ENCODE assay signal across 27 mouse cellular contexts in the genomic region with DNA sequence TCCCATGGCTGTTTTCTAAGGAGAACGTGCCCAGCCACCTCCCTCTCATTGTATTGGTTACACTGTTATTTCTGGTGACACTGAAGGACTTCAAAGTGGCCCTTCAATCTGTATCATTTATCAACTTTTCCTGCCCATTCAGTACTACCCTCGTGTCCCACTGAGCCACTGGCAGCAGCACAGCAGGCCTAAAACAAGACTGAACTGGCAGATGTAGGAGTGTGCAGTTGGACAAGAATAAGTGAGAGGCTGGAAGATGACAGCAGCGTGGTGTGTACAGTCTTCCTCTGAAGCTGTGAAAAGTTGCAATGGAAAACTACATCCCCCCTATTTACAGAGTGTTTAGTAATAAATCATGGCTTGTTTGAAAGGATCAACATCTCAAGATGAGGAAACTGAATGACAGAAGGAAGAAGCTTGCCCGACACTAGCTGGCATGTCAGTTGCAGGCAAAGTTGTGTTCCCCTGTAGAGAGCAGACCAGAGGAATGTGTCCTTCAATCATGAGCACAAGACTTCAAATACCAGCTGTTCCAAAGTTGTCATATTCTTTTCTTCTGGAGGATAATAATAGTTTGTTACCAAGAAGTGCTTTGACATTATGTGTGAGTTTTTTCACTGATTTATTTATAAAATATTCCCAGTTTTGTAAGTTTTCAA.
DNase-seq lines count a peak whose midpoint lies in the region; ATAC-seq and TF ChIP-seq lines count a peak whose summit lies in the region.
"Had no signal": no experiment of that assay in that cellular context is flagged by ENCODE, and none has a peak within 500 bp of the region (broad histone marks: within the 10 kb centered on the region; RNA-seq: fewer than 3 reads in every experiment).

No protein-coding gene starts in this region.

- TF ChIP-seq CTCF in lung, embryonic 14.5 days (IDR thresholded peaks at IDR 0.05; ENCODE audit: low read depth): no peak
- no peak for TF ChIP-seq CTCF in hindbrain, postnatal 0 days (IDR thresholded peaks at IDR 0.05; ENCODE audit: low read depth)

- H3K9ac ChIP-seq in lung, embryonic 14.5 days: no peak overlapping the region
- H3K9ac ChIP-seq in hindbrain, postnatal 0 days (replicated peaks; ENCODE audit: low read length): no peak overlapping the region
- H3K9ac ChIP-seq: forebrain, embryonic 12.5 days; heart, embryonic 13.5 days; kidney, embryonic 15.5 days; limb, embryonic 13.5 days; midbrain, embryonic 15.5 days; neural tube, embryonic 13.5 days; stomach, embryonic 15.5 days had no signal

- WGBS in lung, embryonic 14.5 days: 31% methylated on average over 4 of the region's 4 CpGs
- 11% methylated on average over 4 of the region's 4 CpGs for WGBS in hindbrain, postnatal 0 days

- DNase-seq in frontal cortex, postnatal 36 days (ENCODE audit: low spot score in 2 of 2): peak; percentile 15 to 28
- DNase-seq in frontal cortex, postnatal 14 days (ENCODE audit: low spot score in 2 of 2): no peak
- peak; percentile 1 for DNase-seq in lung, embryonic 14.5 days
- DNase-seq in lung, postnatal 10 days: no peak
- peak; percentile 48 for DNase-seq in brain, adult 2 months (ENCODE audit: low read depth, low spot score)
- DNase-seq in hindbrain, postnatal 0 days (ENCODE audit: low spot score): no peak
- DNase-seq: adrenal gland, postnatal 25 days; B cell, adult 2 months; cerebellum, adult 2 months; cerebellum, postnatal 25 days; heart, adult 2 months; heart, postnatal 10 days; kidney, adult 18-20 months; kidney, postnatal 25 days; lung, postnatal 4 days; right cerebral cortex, postnatal 25 days had no signal

- no peaks in the 10 kb centered on the region for H3K27me3 ChIP-seq in lung, embryonic 14.5 days (ENCODE audit: insufficient read depth, low read length)
- no peaks in the 10 kb centered on the region for H3K27me3 ChIP-seq in hindbrain, postnatal 0 days (ENCODE audit: insufficient read depth, low read length)
- H3K27me3 ChIP-seq: forebrain, embryonic 12.5 days; heart, embryonic 13.5 days; kidney, embryonic 15.5 days; limb, embryonic 13.5 days; megakaryocyte, embryonic 14.5 days; midbrain, embryonic 15.5 days; neural tube, embryonic 13.5 days; stomach, embryonic 15.5 days had no signal

- no peaks in the 10 kb centered on the region for H3K36me3 ChIP-seq in lung, embryonic 14.5 days (ENCODE audit: insufficient read depth)
- H3K36me3 ChIP-seq in hindbrain, postnatal 0 days (ENCODE audit: insufficient read depth, low read length): no peaks in the 10 kb centered on the region
- H3K36me3 ChIP-seq: forebrain, embryonic 12.5 days; heart, embryonic 13.5 days; kidney, embryonic 15.5 days; limb, embryonic 13.5 days; midbrain, embryonic 15.5 days; neural tube, embryonic 13.5 days; stomach, embryonic 15.5 days had no signal

- no peaks in the 10 kb centered on the region for H3K4me1 ChIP-seq in lung, embryonic 14.5 days (ENCODE audit: insufficient read depth)
- H3K4me1 ChIP-seq in hindbrain, postnatal 0 days (ENCODE audit: insufficient read depth, low read length): no peaks in the 10 kb centered on the region
- H3K4me1 ChIP-seq: forebrain, embryonic 12.5 days; heart, embryonic 13.5 days; kidney, embryonic 15.5 days; limb, embryonic 13.5 days; megakaryocyte, embryonic 14.5 days; midbrain, embryonic 15.5 days; neural tube, embryonic 13.5 days; stomach, embryonic 15.5 days had no signal

- no peak for ATAC-seq in lung, embryonic 14.5 days (ENCODE audit: insufficient read depth)
- ATAC-seq in hindbrain, postnatal 0 days: 0 out of 2 replicates have a peak, but pooled peaks have one; percentile 35
- ATAC-seq: midbrain, embryonic 15.5 days had no signal

- H3K9me3 ChIP-seq in lung, embryonic 14.5 days (ENCODE audit: low read depth, low read length): no peaks in the 10 kb centered on the region
- H3K9me3 ChIP-seq in hindbrain, postnatal 0 days (ENCODE audit: low read length): no peaks in the 10 kb centered on the region
- H3K9me3 ChIP-seq: forebrain, embryonic 12.5 days; heart, embryonic 13.5 days; kidney, embryonic 15.5 days; limb, embryonic 13.5 days; megakaryocyte, embryonic 14.5 days; midbrain, embryonic 15.5 days; neural tube, embryonic 13.5 days; stomach, embryonic 15.5 days had no signal

- no peak overlapping the region for H3K4me3 ChIP-seq in lung, embryonic 14.5 days (ENCODE audit: low read depth, low read length)
- H3K4me3 ChIP-seq in hindbrain, postnatal 0 days (ENCODE audit: low read length): no peak overlapping the region
- H3K4me3 ChIP-seq: erythroblast, embryonic 14.5 days; forebrain, embryonic 12.5 days; heart, adult 2 months; heart, embryonic 13.5 days; kidney, embryonic 15.5 days; limb, embryonic 13.5 days; megakaryocyte, embryonic 14.5 days; midbrain, embryonic 15.5 days; myocyte; neural tube, embryonic 13.5 days; stomach, embryonic 15.5 days had no signal

- H3K4me2 ChIP-seq in lung, embryonic 14.5 days: no peak overlapping the region
- no peak overlapping the region for H3K4me2 ChIP-seq in hindbrain, postnatal 0 days (ENCODE audit: low read depth, low read length)
- H3K4me2 ChIP-seq: forebrain, embryonic 12.5 days; heart, embryonic 13.5 days; kidney, embryonic 15.5 days; limb, embryonic 13.5 days; liver, embryonic 11.5 days; midbrain, embryonic 15.5 days; neural tube, embryonic 13.5 days; stomach, embryonic 15.5 days had no signal

- H3K27ac ChIP-seq in lung, embryonic 14.5 days (ENCODE audit: low read depth): no peak overlapping the region
- H3K27ac ChIP-seq in hindbrain, postnatal 0 days: no peak overlapping the region
- H3K27ac ChIP-seq: forebrain, embryonic 12.5 days; heart, adult 2 months; heart, embryonic 13.5 days; kidney, embryonic 15.5 days; limb, embryonic 13.5 days; midbrain, embryonic 15.5 days; neural tube, embryonic 13.5 days; stomach, embryonic 15.5 days had no signal

Comparison
In these comparisons a context has a peak if more than half of its experiments do, and no peak if none do; other contexts are left out.
1. DNase-seq: peak in frontal cortex, postnatal 36 days (2 of 2), lung, embryonic 14.5 days (single experiment) and brain, adult 2 months (single experiment); none in frontal cortex, postnatal 14 days (0 of 2), lung, postnatal 10 days (single experiment) and hindbrain, postnatal 0 days (single experiment).